Mouse (Mus musculus) urinary bladder, postnatal 25 days (tissue): Measurements from ENCODE around the gene Rassf8.
A peak's percentile ranks its signal among the peaks of the same experiment; 100 is the strongest.

Experiments
- DNase-seq: peaks from one replicate; pipeline ENCODE4 v3.0.0; 2022; ENCODE audit warnings: low spot score

Gene Rassf8

DNA sequence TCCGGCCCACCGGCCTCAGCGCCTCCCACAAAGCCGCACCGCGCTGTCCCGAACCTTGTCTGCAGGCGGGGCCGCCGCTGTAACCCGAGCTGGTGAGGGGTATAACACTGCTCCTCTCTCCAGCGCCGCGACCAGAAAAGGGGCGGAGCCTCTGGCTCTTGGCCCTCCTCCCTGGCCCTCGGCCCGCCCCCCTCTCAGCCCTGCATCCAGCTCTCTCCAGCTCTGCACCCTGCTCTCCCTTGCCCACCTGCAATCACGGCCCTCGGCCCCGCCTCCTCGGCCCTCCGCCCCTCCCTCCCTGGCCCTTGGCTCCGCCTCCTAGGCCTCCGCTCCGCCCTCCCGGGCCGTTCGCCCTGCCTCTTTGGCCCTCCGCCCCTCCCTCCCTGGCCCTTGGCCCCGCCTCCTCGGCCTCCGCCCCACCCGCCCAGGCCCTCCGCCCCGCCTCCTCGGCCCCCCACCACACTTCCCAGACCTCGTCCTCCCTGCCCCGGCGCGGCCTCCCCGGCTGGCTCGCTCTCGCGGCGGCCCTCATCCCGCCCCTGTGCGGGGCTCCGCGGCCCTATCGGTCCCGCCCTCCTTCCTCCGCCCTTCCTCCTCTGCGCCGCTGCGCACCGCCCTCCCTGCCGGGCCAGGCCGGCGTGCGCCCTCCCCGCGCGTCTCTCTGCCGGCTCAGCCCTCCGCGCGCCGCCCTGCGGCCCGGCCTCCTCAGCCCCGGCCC lies at the start of gene Rassf8:
TSS of gene Rassf8 (plus strand) at position 617 of the 718 bp plus-strand sequence.
- peak; percentile 81 for DNase-seq

DNA sequence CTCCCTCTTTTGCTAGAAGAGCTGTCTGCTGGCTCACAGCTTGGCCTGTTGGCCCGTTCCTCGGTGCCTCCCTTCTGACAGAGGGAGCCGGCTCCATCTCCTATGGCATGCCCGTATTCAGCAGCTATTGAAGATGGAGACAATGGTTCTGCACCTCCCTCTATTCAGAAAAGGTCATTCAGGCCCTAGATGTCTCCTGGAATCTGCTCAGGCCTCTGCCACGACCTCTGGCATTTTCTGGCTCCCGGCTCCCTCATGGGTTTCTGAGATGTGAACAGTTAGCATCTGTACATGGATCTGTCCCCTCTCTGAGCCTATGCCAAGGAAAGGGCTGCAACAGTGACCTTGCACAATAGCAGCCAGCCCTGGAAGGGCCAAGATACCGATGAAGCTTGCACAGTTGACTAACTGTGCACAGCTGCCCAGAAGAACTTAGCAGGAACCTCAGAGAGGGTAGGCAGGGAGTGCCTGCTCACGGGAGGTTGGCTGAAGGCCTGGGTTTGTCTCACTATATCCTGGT lies 45.5 kb upstream of the Rassf8 start:
- no peak for DNase-seq

DNA sequence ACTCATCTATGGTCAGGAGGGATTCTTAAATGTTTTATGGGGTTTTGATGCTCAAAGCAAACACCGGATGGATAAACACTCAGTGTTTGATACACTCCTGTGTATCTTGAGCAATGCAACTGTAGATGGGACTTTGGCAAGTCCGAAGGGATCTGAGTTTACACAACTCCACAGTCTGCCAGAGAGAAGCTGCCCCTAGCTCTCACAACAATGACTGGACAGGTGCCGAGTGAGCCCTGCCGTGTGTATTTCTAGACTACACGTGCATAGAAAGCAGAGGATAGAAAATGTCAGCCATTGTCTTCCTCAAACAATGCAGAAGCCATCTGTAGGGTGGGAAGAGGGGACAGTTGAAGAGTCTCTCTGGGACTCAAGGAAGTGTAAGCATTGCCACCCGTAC lies 42.9 kb upstream of the Rassf8 start:
- DNase-seq: no peak

DNA sequence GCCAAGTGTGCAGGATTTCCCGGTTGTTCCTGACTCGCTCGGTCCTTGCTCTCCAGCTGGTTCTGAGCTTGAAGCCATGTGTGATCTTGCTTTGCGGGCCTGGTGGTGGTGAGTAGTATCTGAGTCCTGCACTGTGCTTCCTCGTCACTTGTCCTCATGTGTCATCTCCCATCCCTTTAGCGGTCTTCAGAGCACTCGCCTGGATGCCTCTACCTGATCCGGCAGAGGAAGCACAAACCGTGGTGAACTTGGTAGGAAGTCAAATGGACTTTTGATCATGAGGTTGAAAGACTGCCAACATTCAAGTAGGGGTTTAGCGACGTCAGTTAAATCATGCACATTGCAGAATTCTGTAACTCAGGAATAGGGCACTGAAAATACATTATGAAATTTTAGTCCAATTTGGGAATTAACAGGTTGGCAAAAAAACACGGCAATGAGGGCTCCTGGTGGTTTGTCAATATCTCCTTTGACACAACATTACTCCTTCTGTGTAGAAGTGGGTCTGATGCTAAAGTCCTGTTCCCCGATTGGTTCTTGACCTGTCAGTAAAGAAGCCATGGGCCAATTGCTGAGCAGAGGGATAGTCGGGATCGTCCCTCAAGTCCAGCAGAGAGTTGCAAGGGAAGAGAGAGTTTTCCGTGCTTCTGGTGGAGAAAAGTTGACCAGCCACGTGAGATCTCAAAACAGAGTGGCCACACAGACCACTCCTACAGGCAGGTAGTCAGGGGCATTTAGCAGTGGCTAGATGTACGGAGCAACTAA lies 36.4 kb upstream of the Rassf8 start:
- no peak for DNase-seq

DNA sequence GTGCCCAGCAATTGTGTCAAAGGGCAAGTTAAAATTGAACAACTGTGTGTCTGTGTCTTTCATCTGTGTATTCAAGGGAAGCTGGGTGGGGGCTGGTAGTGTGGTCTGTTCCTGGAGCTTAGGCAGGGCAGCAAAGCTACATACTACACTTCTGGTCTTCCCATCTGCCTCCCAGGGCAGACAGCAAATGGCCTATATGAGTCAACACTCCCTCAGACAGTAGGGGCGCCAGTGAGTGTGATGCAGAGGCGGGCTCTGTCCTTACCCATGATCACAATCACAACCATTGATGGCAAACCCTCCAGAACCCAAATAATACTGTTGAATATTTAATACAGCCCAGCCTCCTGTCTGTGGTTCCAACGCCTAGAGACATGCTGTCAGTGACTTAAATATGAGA lies 35.8 kb upstream of the Rassf8 start:
- no peak for DNase-seq

DNA sequence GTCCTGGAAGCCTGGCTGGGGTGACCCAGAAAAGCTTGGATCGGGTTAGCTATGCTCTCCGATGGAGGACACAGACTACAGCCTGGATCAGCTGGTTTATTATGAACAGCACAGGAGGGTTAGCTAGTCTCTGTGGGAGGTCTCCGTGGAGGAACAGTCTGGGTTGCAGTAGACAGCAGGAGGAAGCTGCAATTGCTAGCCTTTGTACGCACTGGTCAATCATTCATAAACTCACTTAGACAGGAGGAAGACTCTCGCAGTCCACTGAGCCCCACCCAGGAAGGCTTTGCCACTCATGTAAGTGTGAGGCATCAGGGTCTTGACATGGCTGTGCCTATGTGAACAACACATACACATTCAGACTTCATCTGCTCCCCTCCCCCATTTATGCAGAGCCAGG lies 35.2 kb upstream of the Rassf8 start:
- DNase-seq: no peak

DNA sequence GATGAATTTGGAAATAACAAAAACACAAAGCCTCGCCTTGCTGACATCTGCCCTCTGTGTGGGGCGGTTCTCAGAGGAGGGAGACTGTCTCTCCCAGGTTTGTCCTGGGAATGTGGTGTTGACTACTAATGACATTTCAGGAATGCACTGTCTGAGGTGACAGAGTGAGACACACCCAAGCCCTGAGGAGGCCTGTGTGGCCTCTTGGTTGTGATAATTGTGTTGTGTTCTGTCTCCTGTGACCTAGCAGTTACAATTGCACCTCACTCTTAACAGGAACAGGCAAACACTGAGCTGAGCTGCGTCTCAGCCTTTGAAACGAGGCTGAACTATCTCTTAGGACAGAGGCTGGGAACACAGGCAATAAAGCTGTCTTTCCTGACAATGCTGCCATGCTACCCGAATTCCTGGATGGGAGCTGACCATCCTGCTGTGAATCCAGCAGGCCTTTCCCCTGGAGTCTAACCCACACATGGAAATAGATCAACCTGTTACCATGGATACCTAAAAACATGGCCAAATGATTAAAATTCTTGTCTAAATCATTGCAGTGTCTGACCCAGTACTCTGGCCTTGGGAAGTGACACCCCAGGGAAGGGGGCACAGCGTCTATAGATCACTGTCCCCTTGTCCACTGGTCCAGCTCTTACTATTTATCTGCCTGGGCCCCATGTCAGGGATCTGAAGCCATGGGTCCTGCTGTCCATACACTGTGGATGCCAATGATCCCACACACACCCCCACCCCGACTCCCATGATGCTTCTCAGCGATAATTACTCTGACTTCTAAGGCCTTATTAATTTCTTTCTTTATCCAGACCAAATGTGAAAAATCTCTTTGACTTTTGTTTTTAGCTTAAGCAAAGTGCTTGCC lies 33.1 kb upstream of the Rassf8 start:
- DNase-seq: no peak

DNA sequence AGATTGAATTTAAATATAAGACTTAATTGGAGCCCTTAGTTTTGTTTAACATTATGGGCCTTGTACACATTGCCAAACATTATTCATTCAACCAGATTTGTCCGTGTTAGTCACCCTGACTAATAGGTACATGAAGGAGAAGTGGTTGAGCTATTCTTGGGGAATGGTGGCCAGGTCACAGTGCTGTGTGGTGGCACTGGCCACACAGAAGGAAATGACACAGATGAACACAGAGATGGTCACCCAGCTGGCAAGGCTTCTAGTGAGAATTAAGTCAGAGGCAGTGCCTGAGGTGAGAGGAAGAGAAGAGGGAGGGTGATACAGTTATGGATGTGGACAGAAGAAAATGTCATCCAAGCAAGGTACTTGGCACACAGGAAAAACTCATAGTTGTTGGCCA lies 32.4 kb upstream of the Rassf8 start:
- no peak for DNase-seq

DNA sequence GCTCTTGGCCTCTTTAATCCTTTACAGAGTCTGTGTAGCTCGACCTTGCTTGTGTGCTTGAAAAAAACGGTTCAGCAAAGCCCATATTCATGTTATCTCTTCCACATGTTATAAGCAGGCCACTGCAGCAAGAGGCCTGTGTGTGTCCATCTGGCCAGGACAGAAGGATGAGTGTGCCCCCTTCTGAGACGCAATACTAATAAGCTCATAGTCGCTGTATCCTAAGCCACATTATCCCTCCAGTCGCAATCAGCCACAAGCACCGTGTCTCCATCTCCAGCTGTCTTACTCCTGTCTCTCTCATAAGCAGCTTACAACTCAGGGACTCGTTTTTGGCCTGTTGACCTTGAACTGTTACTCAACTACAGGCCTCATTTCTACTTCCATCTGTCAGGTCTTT lies 24.0 kb upstream of the Rassf8 start:
- no peak for DNase-seq

DNA sequence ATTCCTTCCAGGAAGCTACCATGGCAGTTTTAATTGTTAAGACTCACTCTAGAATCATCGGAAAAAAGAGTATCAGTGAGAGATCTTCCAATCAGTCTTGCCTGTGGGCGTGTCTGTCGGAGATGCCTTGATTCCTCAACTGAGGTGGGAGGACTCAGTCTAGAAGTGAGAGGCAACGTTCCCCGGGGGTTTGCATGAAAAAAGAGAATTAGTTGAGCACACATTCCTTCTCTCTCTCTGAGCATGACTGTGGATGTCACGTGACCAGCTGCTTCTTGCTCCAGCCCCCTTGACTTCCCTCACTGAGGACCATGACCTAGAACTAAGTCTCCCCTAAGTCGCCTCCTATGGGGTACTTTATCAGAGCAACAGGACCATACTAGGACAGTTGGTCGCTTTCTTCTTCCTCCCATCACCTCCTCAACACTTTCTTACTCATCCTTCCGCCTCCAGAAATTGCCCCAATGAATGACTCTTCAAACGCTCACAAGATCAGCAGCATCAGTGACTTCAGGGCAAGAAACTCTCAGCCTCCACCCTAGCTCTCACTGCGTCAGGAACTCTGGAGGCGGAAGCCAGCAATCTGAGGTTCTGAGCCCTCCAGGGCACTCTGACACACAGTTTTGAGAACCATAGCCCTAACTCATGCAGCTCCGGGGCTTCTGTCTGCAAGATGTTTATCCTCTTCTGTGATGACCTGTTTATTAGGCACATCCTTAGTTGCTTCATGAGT lies 23.3 kb upstream of the Rassf8 start:
- no peak for DNase-seq

DNA sequence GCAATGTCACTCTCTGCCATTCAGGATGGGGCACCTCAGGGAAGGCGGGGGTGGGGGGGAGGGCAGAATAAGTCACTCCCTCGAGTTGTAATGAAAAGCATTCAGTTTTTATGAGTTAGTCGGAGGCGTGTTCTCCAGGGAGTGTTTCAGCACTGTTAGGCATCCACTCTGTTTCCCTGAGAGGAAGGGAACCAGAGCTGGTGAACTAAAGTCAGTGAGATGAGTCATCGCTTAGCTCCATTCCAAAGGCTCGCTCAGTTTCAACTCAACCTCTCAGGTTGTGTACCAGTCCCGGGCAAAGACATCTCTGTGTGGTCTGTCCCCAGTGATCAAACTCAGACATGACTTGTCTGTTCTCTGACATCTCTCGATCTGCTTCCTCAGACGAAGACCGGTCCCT lies 20.7 kb upstream of the Rassf8 start:
- DNase-seq: no peak

DNA sequence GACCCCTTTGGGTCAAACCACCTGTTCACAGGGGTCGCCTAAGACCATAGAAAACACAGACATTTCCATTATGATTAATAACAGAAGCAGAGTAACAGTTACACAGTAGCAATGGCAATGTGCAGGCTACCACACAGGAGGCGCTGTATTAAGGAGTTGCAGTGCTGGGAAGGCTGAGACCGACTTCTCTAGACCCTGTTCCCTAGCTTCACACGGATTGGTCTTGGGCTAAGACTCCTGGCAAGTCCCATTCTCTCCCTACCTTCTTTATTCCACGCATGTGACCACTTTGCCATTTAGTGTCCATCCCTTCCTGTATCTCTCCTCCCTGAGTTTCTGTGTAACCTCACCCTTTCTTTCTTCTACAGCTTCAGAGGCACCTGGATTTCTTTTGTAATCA lies 19.6 kb upstream of the Rassf8 start:
- DNase-seq: no peak

DNA sequence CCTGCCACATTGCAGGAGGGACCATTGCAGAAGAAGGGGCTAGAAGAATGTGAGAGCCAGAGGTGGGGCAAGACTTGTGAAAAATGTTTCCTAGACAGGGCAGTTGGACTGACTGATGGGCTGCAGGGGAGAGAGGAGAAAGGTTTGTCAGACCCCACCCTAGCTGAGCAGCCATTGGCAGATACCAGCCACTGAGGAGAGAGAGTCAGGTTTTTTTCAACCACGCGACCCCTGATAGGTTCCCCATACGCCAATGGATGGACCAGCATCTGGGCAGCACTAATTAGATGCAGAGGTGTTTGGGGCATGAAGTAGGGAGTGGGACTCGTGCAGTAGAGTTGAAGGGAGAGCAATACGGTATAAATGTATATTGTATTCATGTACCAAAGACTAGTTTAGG lies 13.7 kb upstream of the Rassf8 start:
- DNase-seq: no peak

DNA sequence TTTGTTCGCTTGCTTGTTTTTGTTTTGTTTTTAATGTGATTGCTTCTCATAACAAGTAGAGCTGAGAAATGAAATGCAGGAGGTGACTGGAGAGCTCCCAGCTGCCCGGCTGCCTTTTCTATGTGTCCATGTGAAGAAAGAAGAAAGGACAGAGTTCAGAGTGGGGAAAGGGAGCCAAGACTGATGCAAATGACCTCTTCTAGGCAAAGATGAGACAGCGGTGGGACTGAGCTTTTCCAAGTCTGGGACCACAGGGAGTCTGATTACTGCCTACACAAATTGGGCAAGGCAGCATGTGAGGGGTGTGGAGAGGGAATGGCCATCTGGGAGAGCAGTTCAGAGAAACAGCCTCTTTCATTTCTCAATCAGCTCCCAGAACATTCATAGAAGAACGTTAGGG lies 13.3 kb upstream of the Rassf8 start:
- DNase-seq: no peak

DNA sequence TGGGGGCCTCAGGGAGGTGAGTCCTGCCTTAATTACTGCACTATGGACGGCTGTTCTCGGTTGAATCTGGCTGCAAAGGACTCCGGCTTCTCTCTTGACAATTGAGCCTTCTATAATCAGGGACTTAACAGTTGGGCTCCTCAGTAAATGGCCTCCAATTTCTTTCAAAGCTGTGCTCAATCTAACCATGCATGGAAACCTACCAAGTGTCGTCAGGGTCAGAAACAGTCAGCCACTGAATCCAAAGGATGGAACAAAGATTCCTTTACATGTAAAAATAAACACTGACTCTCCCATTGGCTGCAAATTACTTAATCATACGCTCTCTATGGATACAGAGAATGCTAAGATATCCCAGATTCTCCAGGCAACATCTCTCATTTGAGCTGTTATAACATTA lies 12.6 kb upstream of the Rassf8 start:
- no peak for DNase-seq

DNA sequence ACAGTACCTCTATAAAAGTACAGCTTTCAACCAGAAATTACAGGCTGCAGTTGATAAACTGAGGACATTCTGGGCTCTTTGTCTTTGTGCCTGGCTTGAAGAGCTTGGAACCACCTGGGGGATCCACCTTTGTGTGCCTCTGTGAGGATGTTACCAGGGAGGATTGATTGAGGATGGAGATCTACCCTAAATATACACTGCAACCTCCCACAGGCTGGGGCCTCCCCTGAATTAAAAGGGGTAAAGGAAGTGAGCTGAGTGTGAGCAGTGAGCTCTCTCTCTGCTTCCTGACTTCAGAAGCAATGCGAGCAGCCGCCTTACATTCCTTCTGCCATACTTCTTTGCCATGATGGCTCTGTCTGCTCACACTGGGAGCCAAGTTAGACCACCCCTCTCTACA lies 10.4 kb upstream of the Rassf8 start:
- DNase-seq: no peak

DNA sequence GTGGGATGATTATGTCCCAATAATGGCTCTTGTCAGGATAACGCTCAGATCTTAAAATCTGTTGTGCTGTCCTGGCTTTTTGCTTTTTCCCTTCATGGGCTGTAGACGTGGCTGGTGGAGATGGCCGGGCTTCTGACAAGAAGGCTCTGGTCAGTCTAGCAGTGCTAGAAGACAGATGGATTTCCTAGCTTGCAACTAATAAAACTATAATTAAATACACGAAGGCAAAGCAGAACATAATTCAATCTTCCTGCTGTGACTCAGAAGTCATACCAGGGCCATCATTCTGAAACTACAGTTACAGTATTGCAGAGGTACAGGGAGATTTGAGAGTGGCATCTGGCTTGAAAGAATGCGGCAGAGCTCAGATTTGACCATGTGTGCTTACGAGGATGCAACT lies 7.3 kb upstream of the Rassf8 start:
- DNase-seq: no peak

DNA sequence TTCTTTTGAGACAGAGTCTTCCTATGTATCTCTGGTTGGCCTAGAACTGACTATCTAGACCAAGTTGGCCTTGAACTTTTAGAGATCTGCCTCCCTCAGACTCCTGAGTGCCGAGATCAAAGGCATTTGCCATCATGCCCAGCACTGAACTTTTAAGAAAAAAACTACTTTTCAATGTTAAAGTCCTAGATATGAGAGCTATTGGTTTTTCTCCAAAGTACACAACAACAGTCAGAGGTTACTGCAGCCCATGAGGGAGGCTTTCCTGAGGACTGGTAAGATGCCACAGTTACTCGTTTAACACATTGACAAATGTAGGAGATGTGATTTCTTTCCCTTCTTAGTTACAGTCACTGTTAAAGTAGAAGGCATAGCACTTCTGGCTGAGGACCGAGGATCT lies 6.5 kb upstream of the Rassf8 start:
- DNase-seq: no peak

DNA sequence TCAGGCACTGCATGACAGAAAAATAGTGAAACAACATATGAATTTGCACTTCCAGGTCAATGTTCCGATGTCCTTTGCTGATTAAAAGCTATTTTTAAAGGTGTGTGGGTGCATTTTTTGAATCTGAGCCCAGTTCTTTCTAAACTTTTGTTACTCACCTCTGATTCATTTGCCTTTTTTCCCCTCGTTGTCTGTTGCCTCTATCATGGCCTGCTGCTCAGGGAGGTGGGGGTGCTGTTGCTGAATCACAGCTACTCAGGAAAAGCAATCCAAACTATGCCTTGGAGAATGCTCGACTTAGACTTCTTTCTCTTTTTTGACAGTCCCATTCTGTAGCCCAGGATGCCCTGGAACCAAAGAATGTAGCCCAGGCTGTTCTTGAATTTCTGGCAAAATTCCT lies 1.3 kb upstream of the Rassf8 start:
- no peak for DNase-seq

DNA sequence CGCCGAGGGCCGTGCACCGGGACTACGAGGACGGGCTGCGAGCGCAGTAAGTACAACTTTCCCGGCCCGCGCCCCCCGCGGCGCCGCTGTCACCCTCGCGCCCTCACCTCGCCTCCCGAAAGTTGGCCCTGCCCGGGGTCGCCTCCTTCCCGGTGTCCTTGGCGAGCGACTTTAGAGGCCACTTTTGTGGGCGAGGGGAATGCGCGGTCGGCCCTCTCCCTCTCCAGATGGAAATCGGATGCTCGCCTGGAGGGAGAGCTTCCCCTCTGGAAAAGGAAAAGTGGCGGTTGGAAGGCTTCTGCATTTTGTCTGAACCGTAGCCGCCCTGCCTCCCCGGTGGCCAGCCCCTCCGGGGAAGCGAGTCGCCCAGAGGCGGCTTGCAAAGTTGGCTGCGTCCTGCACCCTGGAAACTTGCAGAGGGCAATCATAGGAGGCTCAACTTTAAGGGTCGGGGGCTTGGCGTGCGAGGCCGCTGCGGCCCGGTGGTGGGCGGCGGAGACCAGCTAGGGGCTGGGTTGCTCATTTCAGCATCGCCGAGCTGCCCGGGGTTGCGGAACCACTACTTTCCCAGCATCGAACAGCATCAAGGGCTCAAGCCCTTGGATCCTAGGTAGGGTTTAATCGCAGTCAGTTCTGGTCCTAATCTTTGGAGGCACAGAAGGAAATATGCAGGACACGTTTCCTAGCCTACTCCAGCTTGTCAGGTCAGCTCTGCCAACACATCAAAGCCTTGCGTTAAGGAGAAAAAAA lies 548 bp downstream of the Rassf8 start:
- DNase-seq: peak; percentile 49
